Mouse (Mus musculus): ENCODE data around the gene Cdk19. TPM values are rescaled to one million over a fixed set of nuclear protein-coding genes. Genes with fewer than 3 reads are reported as not detected.

The Cdk19 gene
- total and polyA plus RNA-seq, 3 experiments: 7.8 to 47.2 (median 29.1) TPM

GRCm38 (mm10) chr10:40320306-40320705 lies 19.1 kb upstream of the Cdk19 start:
- DNase-seq (ENCODE audit: low spot score) (no peak), ATAC-seq (ENCODE audit: extremely low read depth, insufficient number of reproducible peaks, low FRiP score, poor library complexity, severe bottlenecking) (no peak)
- Histone ChIP-seq H3K27me3 (ENCODE audit: insufficient read depth, low read length) (peaks cover 11% of the 10 kb centered on the region), H3K4me1 (ENCODE audit: insufficient read depth, low read depth, low read length) (peaks cover 12% of the 10 kb centered on the region; the same call in 1 of the 2 replicates), H3K4me3 (ENCODE audit: low read depth, low read length) (no peak overlapping the region), H3K36me3 (replicated peaks) (no peaks in the 10 kb centered on the region), H3K9me3 (replicated peaks) (peaks cover 6% of the 10 kb centered on the region)
- no peak for TF ChIP-seq POLR2AphosphoS5 (IDR thresholded peaks at IDR 0.05; ENCODE audit: insufficient replicate concordance, low read depth, low read length)

DNA sequence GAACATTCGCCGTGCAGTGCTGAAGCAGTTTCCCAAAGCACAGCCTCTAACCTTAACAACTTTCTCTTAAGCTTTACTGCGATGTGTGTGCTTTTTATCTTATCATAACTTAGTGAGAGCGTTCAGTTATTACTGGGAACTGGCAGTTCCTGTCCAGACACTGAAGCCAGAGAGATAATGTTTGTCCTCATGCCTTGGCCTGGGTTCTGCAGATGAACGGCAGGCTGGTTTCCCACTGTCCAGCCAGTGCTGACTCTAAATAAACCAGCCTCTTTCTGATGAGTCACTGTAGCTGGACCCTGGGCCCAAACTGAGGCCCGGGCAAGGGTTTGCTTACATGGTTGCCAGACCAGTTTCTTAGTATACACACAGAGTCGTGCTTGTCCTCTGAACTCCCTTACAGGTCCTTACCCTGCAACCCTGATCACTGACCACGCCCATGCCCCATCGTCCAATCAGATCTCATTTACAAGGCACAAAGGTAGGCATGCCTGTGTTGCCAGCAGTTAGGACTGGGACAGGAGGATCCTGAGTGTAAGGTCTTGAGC lies 11.3 kb upstream of the Cdk19 start:
- Histone ChIP-seq H3K36me3 (replicated peaks) (no peaks in the 10 kb centered on the region), H3K4me3 (ENCODE audit: low read depth, low read length) (peak overlapping the region; percentile 21; the same call in 1 of the 2 replicates), H3K4me1 (ENCODE audit: insufficient read depth, low read depth, low read length) (peaks cover 32% of the 10 kb centered on the region), H3K9me3 (replicated peaks) (peaks cover 4% of the 10 kb centered on the region; the same call in 1 of the 2 replicates), H3K27me3 (ENCODE audit: insufficient read depth, low read length) (no peaks in the 10 kb centered on the region)
- TF ChIP-seq CTCF (IDR thresholded peaks at IDR 0.05; ENCODE audit: low read depth, low read length): no peak
- TF ChIP-seq GATA1 (IDR thresholded peaks at IDR 0.05; ENCODE audit: borderline replicate concordance, low read length): no peak
- TF ChIP-seq TAL1 (conservative IDR thresholded peaks at IDR 0.05; ENCODE audit: low read depth, low read length): no peak
- no peak for TF ChIP-seq POLR2AphosphoS5 (IDR thresholded peaks at IDR 0.05; ENCODE audit: insufficient replicate concordance, low read depth, low read length)
- no peak for TF ChIP-seq GATA2 (IDR thresholded peaks at IDR 0.05; ENCODE audit: borderline replicate concordance, low read depth, low read length)
- DNase-seq (ENCODE audit: low spot score) (peak; percentile 83), ATAC-seq (ENCODE audit: extremely low read depth, insufficient number of reproducible peaks, low FRiP score, poor library complexity, severe bottlenecking) (peak; percentile 90)

- ATAC-seq (ENCODE audit: extremely low read depth, insufficient number of reproducible peaks, low FRiP score, poor library complexity, severe bottlenecking): no peak
- Histone ChIP-seq H3K27me3 (ENCODE audit: insufficient read depth, low read length) (no peaks in the 10 kb centered on the region), H3K4me1 (ENCODE audit: insufficient read depth, low read depth, low read length) (peaks cover 32% of the 10 kb centered on the region), H3K36me3 (replicated peaks) (no peaks in the 10 kb centered on the region), H3K4me3 (ENCODE audit: low read depth, low read length) (no peak overlapping the region), H3K9me3 (replicated peaks) (peaks cover 4% of the 10 kb centered on the region; the same call in 1 of the 2 replicates)
- DNase-seq (ENCODE audit: low spot score): no peak
- no peak for TF ChIP-seq GATA2 (IDR thresholded peaks at IDR 0.05; ENCODE audit: borderline replicate concordance, low read depth, low read length)
- no peak for TF ChIP-seq GATA1 (IDR thresholded peaks at IDR 0.05; ENCODE audit: borderline replicate concordance, low read length)
- no peak for TF ChIP-seq POLR2AphosphoS5 (IDR thresholded peaks at IDR 0.05; ENCODE audit: insufficient replicate concordance, low read depth, low read length)
- TF ChIP-seq TAL1 (conservative IDR thresholded peaks at IDR 0.05; ENCODE audit: low read depth, low read length): no peak
- no peak for TF ChIP-seq CTCF (IDR thresholded peaks at IDR 0.05; ENCODE audit: low read depth, low read length)
These were observed 9.1 kb upstream of the Cdk19 start for GRCm38 (mm10) chr10:40330262-40330661.

GRCm38 (mm10) chr10:40332864-40333263 lies 6.5 kb upstream of the Cdk19 start:
- H3K9me3 ChIP-seq (replicated peaks): peaks cover 4% of the 10 kb centered on the region; the same call in 1 of the 2 replicates
- H3K36me3 ChIP-seq (replicated peaks): no peaks in the 10 kb centered on the region
- DNase-seq (ENCODE audit: low spot score) (no peak), ATAC-seq (ENCODE audit: extremely low read depth, insufficient number of reproducible peaks, low FRiP score, poor library complexity, severe bottlenecking) (no peak)
- TF ChIP-seq TAL1 (conservative IDR thresholded peaks at IDR 0.05; ENCODE audit: low read depth, low read length) (no peak), GATA2 (IDR thresholded peaks at IDR 0.05; ENCODE audit: borderline replicate concordance, low read depth, low read length) (no peak), GATA1 (IDR thresholded peaks at IDR 0.05; ENCODE audit: borderline replicate concordance, low read length) (no peak), POLR2AphosphoS5 (IDR thresholded peaks at IDR 0.05; ENCODE audit: insufficient replicate concordance, low read depth, low read length) (no peak), CTCF (IDR thresholded peaks at IDR 0.05; ENCODE audit: low read depth, low read length) (no peak)
- peaks cover 13% of the 10 kb centered on the region for H3K4me1 ChIP-seq (ENCODE audit: insufficient read depth, low read depth, low read length)
- H3K4me3 ChIP-seq (ENCODE audit: low read depth, low read length): no peak overlapping the region
- no peaks in the 10 kb centered on the region for H3K27me3 ChIP-seq (ENCODE audit: insufficient read depth, low read length)

GRCm38 (mm10) chr10:40342036-40342435 lies 2.7 kb downstream of the Cdk19 start:
- ATAC-seq (ENCODE audit: extremely low read depth, insufficient number of reproducible peaks, low FRiP score, poor library complexity, severe bottlenecking) (no peak), DNase-seq (ENCODE audit: low spot score) (no peak)
- Histone ChIP-seq H3K4me1 (ENCODE audit: insufficient read depth, low read depth, low read length) (peaks cover 13% of the 10 kb centered on the region), H3K4me3 (ENCODE audit: low read depth, low read length) (no peak overlapping the region), H3K27me3 (ENCODE audit: insufficient read depth, low read length) (peaks cover 5% of the 10 kb centered on the region; the same call in 1 of the 2 replicates), H3K9me3 (replicated peaks) (no peaks in the 10 kb centered on the region), H3K36me3 (replicated peaks) (no peaks in the 10 kb centered on the region)
- no peak for TF ChIP-seq TAL1 (conservative IDR thresholded peaks at IDR 0.05; ENCODE audit: low read depth, low read length)

DNA sequence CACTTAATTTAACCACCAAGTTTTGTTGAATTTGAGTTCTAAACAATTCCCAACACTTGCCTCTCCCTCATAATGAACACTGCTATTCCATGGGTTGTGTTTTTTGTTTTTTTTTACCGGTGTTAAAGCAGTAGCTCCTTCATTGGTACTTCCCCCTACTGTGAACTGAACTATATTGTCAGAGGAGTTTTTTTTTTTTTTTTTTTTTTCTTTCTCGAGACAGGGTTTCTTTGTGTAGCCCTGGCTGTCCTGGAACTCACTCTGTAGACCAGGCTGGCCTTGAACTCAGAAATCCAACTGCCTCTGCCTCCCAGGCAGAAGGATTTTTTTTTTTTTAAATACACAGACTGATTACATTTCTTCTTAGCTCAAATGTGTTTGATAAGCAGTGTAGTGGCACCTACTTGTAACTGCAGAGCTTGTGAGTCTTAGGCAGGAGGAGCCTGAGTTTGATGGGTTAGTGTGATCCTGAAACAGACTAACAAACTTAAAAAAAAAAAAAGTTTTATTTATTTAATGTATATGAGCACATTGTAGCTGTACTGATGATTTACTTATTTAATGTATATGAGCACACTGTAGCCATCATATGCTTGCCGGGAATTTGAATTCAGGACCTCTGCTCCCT lies 7.5 kb downstream of the Cdk19 start:
- Histone ChIP-seq H3K4me1 (ENCODE audit: insufficient read depth, low read depth, low read length) (peaks cover 41% of the 10 kb centered on the region), H3K9me3 (replicated peaks) (no peaks in the 10 kb centered on the region), H3K36me3 (replicated peaks) (peaks cover 4% of the 10 kb centered on the region), H3K4me3 (ENCODE audit: low read depth, low read length) (no peak overlapping the region), H3K27me3 (ENCODE audit: insufficient read depth, low read length) (no peaks in the 10 kb centered on the region)
- DNase-seq (ENCODE audit: low spot score) (no peak), ATAC-seq (ENCODE audit: extremely low read depth, insufficient number of reproducible peaks, low FRiP score, poor library complexity, severe bottlenecking) (no peak)
- TF ChIP-seq TAL1 (conservative IDR thresholded peaks at IDR 0.05; ENCODE audit: low read depth, low read length): no peak
- no peak for TF ChIP-seq GATA1 (IDR thresholded peaks at IDR 0.05; ENCODE audit: borderline replicate concordance, low read length)
- no peak for TF ChIP-seq GATA2 (IDR thresholded peaks at IDR 0.05; ENCODE audit: borderline replicate concordance, low read depth, low read length)
- TF ChIP-seq POLR2AphosphoS5 (IDR thresholded peaks at IDR 0.05; ENCODE audit: insufficient replicate concordance, low read depth, low read length): no peak
